Mouse (Mus musculus): Measurements from ENCODE around the gene Spsb1. TPM values are rescaled to one million over a fixed set of nuclear protein-coding genes. Genes with fewer than 3 reads are reported as not detected.

The Spsb1 gene
- polyA plus RNA-seq, 1 experiment from 2014 or later, result 4.5 TPM

- Histone ChIP-seq H3K9ac (no peak overlapping the region), H3K4me3 (no peak overlapping the region)
- no peak for ATAC-seq
Observed at GRCm38 (mm10) chr4:149978820-149979219, 24.0 kb upstream of the Spsb1 start.

DNA sequence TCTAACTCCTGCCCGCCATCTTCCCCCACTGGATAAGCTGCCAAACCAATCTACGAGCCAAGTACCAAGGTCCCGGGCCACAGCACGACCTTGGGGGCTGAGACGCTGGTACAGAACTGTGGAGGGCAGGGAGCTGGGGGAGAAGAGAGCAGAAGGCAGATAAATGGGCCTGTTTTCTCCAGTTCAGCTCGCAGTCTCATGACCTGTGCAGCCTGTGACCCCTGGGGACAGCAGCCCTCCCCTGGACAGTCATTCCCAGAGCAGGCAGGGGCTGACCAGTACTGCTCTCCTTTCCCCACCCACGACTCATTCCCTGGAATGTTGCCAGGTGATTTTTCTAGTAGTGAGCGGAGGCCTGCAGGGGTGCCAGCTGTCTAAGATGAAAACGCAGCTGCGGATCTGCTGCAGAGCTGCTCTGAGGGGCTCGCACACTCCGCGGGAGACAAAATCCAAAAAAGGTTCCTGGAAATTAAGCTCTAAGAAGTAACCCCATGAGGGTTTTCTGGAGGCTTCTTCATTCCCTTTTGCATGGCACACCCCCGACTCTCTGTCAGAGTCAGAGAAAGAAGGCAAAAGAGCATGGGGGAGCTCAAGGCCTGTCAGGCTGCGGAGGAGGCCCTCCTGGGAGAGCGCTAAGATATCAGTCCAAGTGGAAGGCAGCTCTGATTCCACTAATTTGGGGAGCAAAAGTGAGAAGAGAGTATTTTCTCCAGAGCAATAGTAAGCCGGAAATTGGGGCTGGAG is 23.1 kb upstream of the Spsb1 start:
- 65% methylated on average over 17 of the region's 17 CpGs for WGBS
- ATAC-seq, result peak; percentile 34; the same call in 1 of the 2 replicates
- Histone ChIP-seq H3K4me3 (no peak overlapping the region), H3K27ac (peak overlapping the region; percentile 36), H3K36me3 (ENCODE audit: poor library complexity, severe bottlenecking) (no peaks in the 10 kb centered on the region), H3K4me2 (no peak overlapping the region), H3K4me1 (peaks cover 14% of the 10 kb centered on the region; the same call in 1 of the 2 replicates), H3K9me3 (replicated peaks) (no peaks in the 10 kb centered on the region), H3K27me3 (peaks cover 2% of the 10 kb centered on the region; the same call in 1 of the 2 replicates), H3K9ac (no peak overlapping the region)

More at GRCm38 (mm10) chr4:149978820-149979219, 24.0 kb upstream of the Spsb1 start:
- 81% methylated on average over 2 of the region's 2 CpGs for WGBS
- Histone ChIP-seq H3K27ac (no peak overlapping the region), H3K4me2 (no peak overlapping the region), H3K36me3 (ENCODE audit: poor library complexity, severe bottlenecking) (no peaks in the 10 kb centered on the region), H3K27me3 (peaks cover 2% of the 10 kb centered on the region; the same call in 1 of the 2 replicates), H3K4me1 (peaks cover 14% of the 10 kb centered on the region; the same call in 1 of the 2 replicates), H3K9me3 (replicated peaks) (no peaks in the 10 kb centered on the region)

- Histone ChIP-seq H3K36me3 (ENCODE audit: poor library complexity, severe bottlenecking) (no peaks in the 10 kb centered on the region), H3K9me3 (replicated peaks) (no peaks in the 10 kb centered on the region), H3K27me3 (peaks cover 2% of the 10 kb centered on the region; the same call in 1 of the 2 replicates), H3K27ac (no peak overlapping the region), H3K4me3 (no peak overlapping the region), H3K4me1 (peaks cover 14% of the 10 kb centered on the region; the same call in 1 of the 2 replicates), H3K4me2 (no peak overlapping the region), H3K9ac (no peak overlapping the region)
- 86% methylated on average over 6 of the region's 6 CpGs for WGBS
- ATAC-seq, result no peak
Observed at GRCm38 (mm10) chr4:149977181-149977580, 22.3 kb upstream of the Spsb1 start.

GRCm38 (mm10) chr4:149975730-149976254 is 20.9 kb upstream of the Spsb1 start:
- Histone ChIP-seq H3K4me3 (no peak overlapping the region), H3K9me3 (replicated peaks) (no peaks in the 10 kb centered on the region), H3K9ac (no peak overlapping the region), H3K27ac (no peak overlapping the region), H3K36me3 (ENCODE audit: poor library complexity, severe bottlenecking) (no peaks in the 10 kb centered on the region), H3K4me2 (no peak overlapping the region), H3K27me3 (peaks cover 2% of the 10 kb centered on the region; the same call in 1 of the 2 replicates), H3K4me1 (peaks cover 14% of the 10 kb centered on the region; the same call in 1 of the 2 replicates)
- WGBS, result 78% methylated on average over 5 of the region's 5 CpGs
- ATAC-seq, result no peak

- H3K9me3 ChIP-seq (replicated peaks), result no peaks in the 10 kb centered on the region
- peaks cover 2% of the 10 kb centered on the region; the same call in 1 of the 2 replicates for H3K27me3 ChIP-seq
- H3K4me2 ChIP-seq, result no peak overlapping the region
- no peak overlapping the region for H3K4me3 ChIP-seq
- H3K36me3 ChIP-seq (ENCODE audit: poor library complexity, severe bottlenecking), result no peaks in the 10 kb centered on the region
- ATAC-seq, result no peak
- WGBS, result 81% methylated on average over 8 of the region's 8 CpGs
- no peak overlapping the region for H3K9ac ChIP-seq
- H3K4me1 ChIP-seq, result peaks cover 14% of the 10 kb centered on the region; the same call in 1 of the 2 replicates
- H3K27ac ChIP-seq, result no peak overlapping the region
Observed at GRCm38 (mm10) chr4:149975291-149975690, 20.4 kb upstream of the Spsb1 start.

DNA sequence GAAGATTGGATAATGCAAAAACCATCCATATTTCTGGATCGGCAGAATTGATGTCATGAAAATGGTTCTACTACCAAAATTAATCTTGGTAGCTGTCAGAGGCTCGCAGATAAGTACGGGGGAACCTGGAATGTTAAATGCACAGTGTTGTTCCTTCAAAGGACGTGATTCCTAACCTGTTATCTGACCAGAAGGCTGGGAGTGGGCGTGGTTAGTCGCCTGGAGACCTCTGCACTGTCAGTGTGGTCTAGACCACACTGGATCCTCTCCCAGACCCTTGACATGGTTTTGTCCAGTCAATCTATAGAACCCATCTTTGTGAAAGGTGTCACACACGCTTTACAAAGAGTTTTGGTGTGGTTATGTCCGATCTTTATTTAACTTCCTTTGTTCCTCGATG is 16.6 kb upstream of the Spsb1 start:
- Histone ChIP-seq H3K4me3 (no peak overlapping the region), H3K9ac (no peak overlapping the region), H3K36me3 (ENCODE audit: poor library complexity, severe bottlenecking) (no peaks in the 10 kb centered on the region), H3K4me2 (no peak overlapping the region), H3K9me3 (replicated peaks) (no peaks in the 10 kb centered on the region), H3K27ac (no peak overlapping the region), H3K4me1 (no peaks in the 10 kb centered on the region), H3K27me3 (no peaks in the 10 kb centered on the region; the same call in 1 of the 2 replicates)
- WGBS, result 81% methylated on average over 9 of the region's 9 CpGs
- ATAC-seq, result no peak

- no peak overlapping the region for H3K9ac ChIP-seq
- H3K4me3 ChIP-seq, result no peak overlapping the region
- H3K9me3 ChIP-seq (replicated peaks), result no peaks in the 10 kb centered on the region
- no peaks in the 10 kb centered on the region; the same call in 1 of the 2 replicates for H3K27me3 ChIP-seq
- 0 out of 2 replicates have a peak, but pooled peaks cover 5% of the 10 kb centered on the region for H3K4me1 ChIP-seq
- H3K36me3 ChIP-seq (ENCODE audit: poor library complexity, severe bottlenecking), result no peaks in the 10 kb centered on the region
- 46% methylated on average over 6 of the region's 6 CpGs for WGBS
- no peak overlapping the region for H3K4me2 ChIP-seq
- no peak overlapping the region for H3K27ac ChIP-seq
- no peak for ATAC-seq
Observed at GRCm38 (mm10) chr4:149968526-149968925, 13.7 kb upstream of the Spsb1 start.

GRCm38 (mm10) chr4:149966963-149967362 is 12.1 kb upstream of the Spsb1 start:
- no peaks in the 10 kb centered on the region for H3K36me3 ChIP-seq (ENCODE audit: poor library complexity, severe bottlenecking)
- no peaks in the 10 kb centered on the region for H3K9me3 ChIP-seq (replicated peaks)
- 89% methylated on average over 9 of the region's 9 CpGs for WGBS
- H3K4me1 ChIP-seq, result 0 out of 2 replicates have a peak, but pooled peaks cover 5% of the 10 kb centered on the region
- no peak overlapping the region for H3K4me3 ChIP-seq
- no peak overlapping the region for H3K27ac ChIP-seq
- H3K27me3 ChIP-seq, result no peaks in the 10 kb centered on the region; the same call in 1 of the 2 replicates
- no peak overlapping the region for H3K4me2 ChIP-seq
- no peak for ATAC-seq
- H3K9ac ChIP-seq, result no peak overlapping the region

GRCm38 (mm10) chr4:149966252-149966651 is 11.4 kb upstream of the Spsb1 start:
- Histone ChIP-seq H3K4me2 (no peak overlapping the region), H3K9me3 (replicated peaks) (no peaks in the 10 kb centered on the region), H3K9ac (no peak overlapping the region), H3K27me3 (no peaks in the 10 kb centered on the region; the same call in 1 of the 2 replicates), H3K36me3 (ENCODE audit: poor library complexity, severe bottlenecking) (no peaks in the 10 kb centered on the region), H3K4me3 (no peak overlapping the region), H3K27ac (no peak overlapping the region), H3K4me1 (0 out of 2 replicates have a peak, but pooled peaks cover 5% of the 10 kb centered on the region)
- ATAC-seq, result 0 out of 2 replicates have a peak, but pooled peaks have one; percentile 21
- WGBS, result 48% methylated on average over 5 of the region's 5 CpGs

DNA sequence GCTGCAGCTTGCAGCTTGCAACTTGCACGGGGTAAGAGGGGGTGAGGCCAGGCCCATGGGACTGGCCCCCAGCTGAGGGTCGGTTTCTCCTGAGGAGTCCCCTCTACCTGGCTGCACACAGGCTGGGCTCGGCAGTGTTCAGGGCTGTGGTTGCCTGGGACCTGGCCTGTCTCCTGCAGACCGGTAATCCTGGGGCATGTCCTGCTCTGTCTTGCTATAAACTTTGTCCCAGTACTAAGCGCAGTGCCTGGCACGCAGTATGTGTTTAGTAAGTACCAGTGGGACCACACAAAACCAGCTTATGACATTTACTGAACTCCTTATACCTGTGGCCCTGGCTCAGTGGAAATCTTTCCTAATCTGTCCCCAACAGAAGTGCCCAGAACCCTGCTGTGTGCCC is 10.8 kb upstream of the Spsb1 start:
- 76% methylated on average over 6 of the region's 6 CpGs for WGBS
- no peak for ATAC-seq
- no peaks in the 10 kb centered on the region for H3K9me3 ChIP-seq (replicated peaks)

DNA sequence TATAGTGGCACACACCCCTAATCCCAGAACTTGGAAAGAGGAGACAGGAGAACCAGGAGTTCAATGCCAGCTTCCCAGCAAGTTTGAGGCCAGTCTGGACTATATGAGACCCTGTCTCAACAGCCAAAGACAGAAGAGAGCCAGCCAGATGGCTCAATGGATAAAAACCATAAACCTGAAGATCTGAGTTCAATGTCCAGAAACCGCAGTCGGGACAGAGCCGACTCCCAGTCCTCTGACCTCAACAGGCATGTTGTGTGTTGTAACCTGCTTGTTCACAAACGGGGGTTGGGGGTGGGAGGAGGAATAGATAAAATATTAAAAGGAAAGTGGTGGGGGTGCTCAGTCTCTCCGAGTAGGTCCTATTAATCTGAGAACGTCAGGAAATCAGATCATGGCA is 10.4 kb upstream of the Spsb1 start:
- no peaks in the 10 kb centered on the region for H3K9me3 ChIP-seq (replicated peaks)
- H3K27ac ChIP-seq, result no peak overlapping the region
- WGBS, result 85% methylated on average over 6 of the region's 6 CpGs
- H3K4me2 ChIP-seq, result no peak overlapping the region
- no peak overlapping the region for H3K9ac ChIP-seq
- no peak overlapping the region for H3K4me3 ChIP-seq
- ATAC-seq, result no peak
- no peaks in the 10 kb centered on the region for H3K27me3 ChIP-seq
- H3K36me3 ChIP-seq (ENCODE audit: poor library complexity, severe bottlenecking), result no peaks in the 10 kb centered on the region
- 0 out of 2 replicates have a peak, but pooled peaks cover 5% of the 10 kb centered on the region for H3K4me1 ChIP-seq

More for the DNA sequence above, 10.8 kb upstream of the Spsb1 start:
- H3K4me3 ChIP-seq, result no peak overlapping the region
- no peaks in the 10 kb centered on the region for H3K36me3 ChIP-seq (ENCODE audit: poor library complexity, severe bottlenecking)
- no peak overlapping the region for H3K4me2 ChIP-seq
- no peak overlapping the region for H3K9ac ChIP-seq
- H3K4me1 ChIP-seq, result 0 out of 2 replicates have a peak, but pooled peaks cover 5% of the 10 kb centered on the region
- no peaks in the 10 kb centered on the region; the same call in 1 of the 2 replicates for H3K27me3 ChIP-seq
- no peak overlapping the region for H3K27ac ChIP-seq

DNA sequence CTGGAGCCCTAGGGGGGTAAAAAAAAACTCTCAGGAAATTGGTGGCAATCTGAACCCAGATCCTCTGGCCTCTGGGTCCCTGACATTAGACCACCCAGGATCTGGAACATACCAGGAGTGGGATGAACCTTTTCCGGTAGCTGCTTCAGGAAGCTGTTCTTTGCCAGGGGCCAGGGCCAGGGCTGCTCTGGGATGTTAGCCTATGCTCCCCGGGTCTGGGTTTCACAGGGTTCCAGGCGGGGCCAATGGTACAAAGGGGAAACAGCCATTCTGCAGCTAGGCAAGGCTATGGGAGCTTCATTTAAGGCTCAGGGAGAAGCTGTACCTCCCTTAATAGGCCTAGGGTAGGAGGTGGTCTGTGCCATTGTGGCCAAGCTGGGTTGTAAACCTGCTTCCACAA is 9.9 kb upstream of the Spsb1 start:
- H3K9me3 ChIP-seq (replicated peaks), result no peaks in the 10 kb centered on the region
- H3K36me3 ChIP-seq (ENCODE audit: poor library complexity, severe bottlenecking), result no peaks in the 10 kb centered on the region
- ATAC-seq, result no peak
- WGBS, result 73% methylated on average over 3 of the region's 3 CpGs
- 0 out of 2 replicates have a peak, but pooled peaks cover 5% of the 10 kb centered on the region for H3K4me1 ChIP-seq
- H3K27me3 ChIP-seq, result no peaks in the 10 kb centered on the region
- no peak overlapping the region for H3K4me3 ChIP-seq
- H3K4me2 ChIP-seq, result no peak overlapping the region
- no peak overlapping the region for H3K27ac ChIP-seq
- no peak overlapping the region for H3K9ac ChIP-seq
